Comparison of ENCODE assay signal across 1 mouse cellular context in genomic region chr14:25440116-25440515, GRCm38 (mm10).
TF ChIP-seq lines count a peak whose summit lies in the region.

No protein-coding gene starts in this region.

TF ChIP-seq in MEL, 35 proteins besides CTCF, POLR2A, EP300 and RAD21 (continued from another document):
- TF ChIP-seq RCOR1 (IDR thresholded peaks at IDR 0.05; ENCODE audit: low read depth, low read length) (no peak), TBP (IDR thresholded peaks at IDR 0.05; ENCODE audit: low read depth, low read length) (no peak)
